Mouse (Mus musculus) skeletal muscle tissue, postnatal 0 days (tissue): ENCODE measurements around the gene Mrgprg. TPM values are rescaled to one million over a fixed set of nuclear protein-coding genes. Genes with fewer than 3 reads are reported as not detected.

Experiments
- microRNA-seq, 2 experiments: library from miRNA; unstranded; fragments of <30 nt; microRNA quantifications; one replicate each; pipeline ENCODE4; 2016
- polyA plus RNA-seq: library from polyadenylated mRNA; unstranded; fragments of >200 nt; fragmentation: Nextera tagmentation; extraction: Ambion mirVana; gene quantifications from 2 replicates; pipeline ENCODE4 v1.2.1, GENCODE M21; 2015

The Mrgprg gene
- polyA plus RNA-seq = not detected in 2 replicates

GRCm38 (mm10) chr7:143766893-143767292 lies at the start of gene Mrgprg:
Mrgprg (minus strand) TSS chr7:143766993.

GRCm38 (mm10) chr7:143783996-143784829 lies 17.4 kb upstream of the Mrgprg start, which contains the start of gene Mrgpre:
Mrgpre (minus strand) TSS chr7:143784500.

GRCm38 (mm10) chr7:143756125-143757026 lies 10.4 kb downstream of the Mrgprg start, which contains the start of gene Osbpl5:
Osbpl5 (minus strand) TSS chr7:143756985.

Small RNAs within 50 kb of the gene (microRNA-seq; reads per million reads assigned to microRNA genes)
- 0 reads per million in 2 experiments for gene Gm22064

Other genes starting within 250 kb of the Mrgprg start
- 149 and 163 TPM in 2 replicates for gene Nap1l4, start 217.9 kb downstream of the Mrgprg start, polyA plus RNA-seq
- 26.2 and 32.1 TPM in 2 replicates for gene Cars, start 166.9 kb downstream of the Mrgprg start, polyA plus RNA-seq
- 0.32 and 0.37 TPM in 2 replicates for gene Tnfrsf26, start 138.3 kb downstream of the Mrgprg start, polyA plus RNA-seq
- gene Tnfrsf22, start 117.3 kb downstream of the Mrgprg start, polyA plus RNA-seq = 6.7 and 7.8 TPM in 2 replicates
- 6.8 and 6.9 TPM in 2 replicates for gene Tnfrsf23, start 81.1 kb downstream of the Mrgprg start, polyA plus RNA-seq
- 19.5 and 19.8 TPM in 2 replicates for gene Osbpl5, start 10.0 kb downstream of the Mrgprg start, polyA plus RNA-seq
- 0.60 and 0.78 TPM in 2 replicates for gene Mrgpre, start 17.5 kb upstream of the Mrgprg start, polyA plus RNA-seq
- 3.8 and 5.4 TPM in 2 replicates for gene Nadsyn1, start 55.9 kb upstream of the Mrgprg start, polyA plus RNA-seq
- 9.9 and 11.1 TPM in 2 replicates for gene Dhcr7, start 56.2 kb upstream of the Mrgprg start, polyA plus RNA-seq
- not detected in 2 replicates for gene Gm498, start 99.8 kb upstream of the Mrgprg start, polyA plus RNA-seq
- gene Shank2, start 234.9 kb upstream of the Mrgprg start, polyA plus RNA-seq = 0.02 and 0.12 TPM in 2 replicates